Mouse (Mus musculus): ENCODE results near the gene Zfp994. TPM values are rescaled to one million over a fixed set of nuclear protein-coding genes. Genes with fewer than 3 reads are reported as not detected.
A peak's percentile ranks its signal among the peaks of the same experiment; 100 is the strongest.
"Not testable (repeated sequence)": the region's sequence is repeated elsewhere in the genome, so short reads cannot be mapped to it uniquely, and the experiment has no call there.

The Zfp994 gene
- 2.4 and 2.5 TPM in 2 replicates for total RNA-seq (2012; rRNA removed)

DNA sequence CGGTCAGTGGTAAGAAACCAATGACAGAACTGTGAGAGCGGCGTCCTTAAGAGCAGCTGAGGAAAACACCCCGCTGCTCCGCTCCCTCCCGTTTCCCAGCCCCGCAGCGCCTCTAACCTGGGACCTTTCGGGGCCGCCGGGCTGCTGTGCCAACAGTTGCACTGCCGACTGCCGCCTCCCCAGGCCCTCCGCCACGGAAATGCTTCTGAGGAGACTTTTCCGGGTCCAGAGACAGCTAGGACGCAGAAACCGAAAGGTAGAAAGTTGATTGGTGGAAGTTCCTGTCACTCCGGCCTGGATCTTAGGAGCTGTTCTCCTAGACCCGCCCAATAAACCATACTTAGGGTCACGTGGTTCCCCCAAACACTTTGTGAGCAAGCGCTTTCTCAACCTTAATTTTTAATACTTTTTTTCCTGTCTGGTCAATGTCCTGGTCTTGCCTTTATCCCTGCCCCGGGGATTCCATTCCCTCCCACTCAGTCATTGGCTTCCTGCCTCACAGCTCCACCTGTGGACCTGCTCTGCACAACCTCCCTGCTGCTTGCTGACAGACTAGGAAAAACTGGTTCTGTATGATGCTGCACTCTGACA is at the start of gene Zfp994:
Zfp994 (minus strand) TSS at position 195 of the 591 bp plus-strand sequence.
- not testable (repeated sequence) for H3K27ac ChIP-seq (ENCODE audit: insufficient read depth, low read depth, low read length, poor library complexity, severe bottlenecking); H3K36me3 ChIP-seq (ENCODE audit: control insufficient read depth, insufficient read depth, low read length, poor library complexity, severe bottlenecking)
- in situ Hi-C loops (cut with MboI; ENCODE audit: low sequenced_read_pairs in 2 of 2, unreplicated experiment in 2 of 2) = loop anchor here (10.0 kb wide), 1 partner anchor 89 kb away; the partner anchor contains the start of gene CT030661.1 (in 2 of the 2)

DNA sequence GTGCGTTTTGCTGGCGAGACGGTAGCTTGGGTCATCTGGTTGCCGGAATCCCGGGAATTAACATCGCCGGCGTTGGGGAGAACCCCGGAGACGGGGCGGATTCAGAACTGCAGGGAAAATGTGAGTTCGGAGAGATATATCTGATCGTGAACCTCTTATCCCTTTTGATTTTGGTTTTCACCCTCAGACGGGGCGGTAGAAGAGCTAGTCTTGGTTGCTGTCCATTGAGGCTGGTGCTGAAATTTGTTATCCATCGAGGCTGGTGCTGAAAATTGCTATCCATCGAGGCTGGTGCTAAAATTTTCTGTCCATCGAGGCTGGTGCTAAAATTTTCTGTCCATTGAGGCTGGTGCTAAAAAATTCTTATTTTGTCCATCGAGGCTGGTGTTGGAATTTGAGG is 5.3 kb upstream of the Zfp994 start:
- H3K27ac ChIP-seq (ENCODE audit: insufficient read depth, low read depth, low read length, poor library complexity, severe bottlenecking); H3K4me3 ChIP-seq (ENCODE audit: insufficient read depth in 1 of 2, low read depth in 1 of 2, low read length in 2 of 2, poor library complexity in 1 of 2, severe bottlenecking in 1 of 2); H3K9me3 ChIP-seq (ENCODE audit: control insufficient read depth, insufficient read depth, low read depth, low read length); in situ Hi-C loops (cut with MboI; ENCODE audit: low sequenced_read_pairs in 2 of 2, unreplicated experiment in 2 of 2); H3K36me3 ChIP-seq (ENCODE audit: control insufficient read depth, insufficient read depth, low read length, poor library complexity, severe bottlenecking); H3K4me1 ChIP-seq (ENCODE audit: control insufficient read depth in 2 of 2, insufficient read depth in 2 of 2, low read length in 2 of 2, poor library complexity in 1 of 2); DNase-seq (ENCODE audit: low read depth, low spot score); H3K9ac ChIP-seq (ENCODE audit: insufficient read depth, low read depth, low read length, poor library complexity, severe bottlenecking): not testable (repeated sequence)

More for the DNA sequence above, at the start of gene Zfp994:
- peak within 1 kb of the TSS; percentile 77 for H3K9ac ChIP-seq (ENCODE audit: insufficient read depth, low read depth, low read length, poor library complexity, severe bottlenecking)
- not testable (repeated sequence) for H3K4me1 ChIP-seq (ENCODE audit: control insufficient read depth in 2 of 2, insufficient read depth in 2 of 2, low read length in 2 of 2, poor library complexity in 1 of 2); H3K9me3 ChIP-seq (ENCODE audit: control insufficient read depth, insufficient read depth, low read depth, low read length)
- DNase-seq (ENCODE audit: low read depth, low spot score) = peak; percentile 94
- H3K4me3 ChIP-seq (ENCODE audit: insufficient read depth in 1 of 2, low read depth in 1 of 2, low read length in 2 of 2, poor library complexity in 1 of 2, severe bottlenecking in 1 of 2) = peak within 1 kb of the TSS; percentile 75

DNA sequence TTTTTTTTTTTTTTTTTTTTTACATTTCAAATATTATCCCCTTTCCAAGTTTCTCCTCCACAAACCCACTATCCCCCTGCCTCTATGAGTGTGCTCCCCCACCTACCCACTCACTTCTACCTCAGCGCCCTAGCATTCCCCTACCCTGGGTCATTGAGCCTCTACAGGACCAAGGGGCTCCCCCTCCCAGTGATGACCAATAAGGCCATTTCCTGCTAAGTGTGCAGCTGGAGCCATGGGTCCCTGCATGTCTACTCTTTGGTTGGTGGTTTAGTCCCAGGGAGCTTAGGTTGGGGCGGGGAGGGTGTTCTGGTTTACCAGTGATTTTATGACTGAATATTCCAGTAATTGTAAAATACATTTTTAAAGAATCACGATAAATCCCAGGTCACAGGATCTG is 401 bp downstream of the Zfp994 start:
- peak overlapping the region; percentile 77; the same call in 1 of the 2 replicates for H3K9ac ChIP-seq (ENCODE audit: insufficient read depth, low read depth, low read length, poor library complexity, severe bottlenecking)
- not testable (repeated sequence) for H3K27ac ChIP-seq (ENCODE audit: insufficient read depth, low read depth, low read length, poor library complexity, severe bottlenecking); DNase-seq (ENCODE audit: low read depth, low spot score); H3K9me3 ChIP-seq (ENCODE audit: control insufficient read depth, insufficient read depth, low read depth, low read length); H3K36me3 ChIP-seq (ENCODE audit: control insufficient read depth, insufficient read depth, low read length, poor library complexity, severe bottlenecking); H3K4me1 ChIP-seq (ENCODE audit: control insufficient read depth in 2 of 2, insufficient read depth in 2 of 2, low read length in 2 of 2, poor library complexity in 1 of 2)
- in situ Hi-C loops (cut with MboI; ENCODE audit: low sequenced_read_pairs in 2 of 2, unreplicated experiment in 2 of 2) = loop anchor here (10.0 kb wide), 1 partner anchor 90 kb away; the partner anchor contains the start of gene CT030661.1 (in 2 of the 2)
- peak overlapping the region; percentile 75 for H3K4me3 ChIP-seq (ENCODE audit: insufficient read depth in 1 of 2, low read depth in 1 of 2, low read length in 2 of 2, poor library complexity in 1 of 2, severe bottlenecking in 1 of 2)

DNA sequence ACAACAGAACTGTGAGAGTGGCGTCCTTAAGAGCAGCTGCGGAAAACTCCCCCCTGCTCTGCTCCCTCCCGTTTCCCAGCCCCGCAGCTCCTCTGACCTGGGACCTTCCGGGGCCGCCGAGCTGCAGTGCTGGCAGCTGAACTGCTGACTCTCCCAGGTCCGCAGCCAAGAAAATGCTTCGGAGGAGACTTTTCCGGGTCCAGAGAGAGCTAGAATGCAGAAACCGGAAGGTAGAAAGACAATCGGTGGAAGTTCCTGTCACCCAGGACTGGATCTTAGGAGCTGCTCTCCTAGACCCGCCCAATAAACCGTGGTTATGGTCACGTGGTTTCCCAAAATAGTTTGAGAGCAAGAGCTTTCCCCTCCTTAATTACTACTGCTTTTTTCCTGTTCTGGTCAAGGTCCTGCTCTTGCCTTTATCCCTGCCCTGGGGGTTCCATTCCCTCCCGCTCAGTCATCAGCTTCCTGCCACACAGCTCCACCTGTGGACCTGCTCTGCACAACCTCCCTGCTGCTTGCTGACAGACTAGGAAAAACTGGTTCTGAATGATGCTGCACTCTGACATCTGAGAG is 59.6 kb downstream of the Zfp994 start, which contains the start of gene Zfp947:
Zfp947 (minus strand) TSS at position 469 of the 573 bp plus-strand sequence.
- not testable (repeated sequence) for H3K4me1 ChIP-seq (ENCODE audit: control insufficient read depth in 2 of 2, insufficient read depth in 2 of 2, low read length in 2 of 2, poor library complexity in 1 of 2); H3K36me3 ChIP-seq (ENCODE audit: control insufficient read depth, insufficient read depth, low read length, poor library complexity, severe bottlenecking); H3K27ac ChIP-seq (ENCODE audit: insufficient read depth, low read depth, low read length, poor library complexity, severe bottlenecking); H3K9me3 ChIP-seq (ENCODE audit: control insufficient read depth, insufficient read depth, low read depth, low read length)
- DNase-seq (ENCODE audit: low read depth, low spot score) = peak; percentile 41
- H3K4me3 ChIP-seq (ENCODE audit: insufficient read depth in 1 of 2, low read depth in 1 of 2, low read length in 2 of 2, poor library complexity in 1 of 2, severe bottlenecking in 1 of 2) = peak within 1 kb of the TSS; percentile 58 to 65
- in situ Hi-C loops (cut with MboI; ENCODE audit: low sequenced_read_pairs in 2 of 2, unreplicated experiment in 2 of 2) = loop anchor here in 1 of 2 experiments (25.0 kb wide), 1 partner anchor 246 kb away; the partner anchor contains the start of gene Zfp946
- H3K9ac ChIP-seq (ENCODE audit: insufficient read depth, low read depth, low read length, poor library complexity, severe bottlenecking) = peak within 1 kb of the TSS; percentile 72

DNA sequence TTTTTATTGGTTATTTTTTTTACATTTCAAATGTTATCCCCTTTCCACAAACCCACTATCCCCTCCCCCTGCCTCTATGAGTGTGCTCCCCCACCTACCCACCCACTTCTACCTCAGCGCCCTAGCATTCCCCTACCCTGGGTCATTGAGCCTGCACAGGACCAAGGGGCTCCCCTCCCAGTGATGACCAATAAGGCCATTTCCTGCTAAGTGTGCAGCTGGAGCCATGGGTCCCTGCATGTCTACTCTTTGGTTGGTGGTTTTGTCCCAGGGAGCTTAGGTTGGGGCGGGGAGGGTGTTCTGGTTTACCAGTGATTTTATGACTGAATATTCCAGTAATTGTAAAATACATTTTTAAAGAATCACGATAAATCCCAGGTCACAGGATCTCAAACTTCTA is 60.1 kb downstream of the Zfp994 start:
- DNase-seq (ENCODE audit: low read depth, low spot score); H3K9ac ChIP-seq (ENCODE audit: insufficient read depth, low read depth, low read length, poor library complexity, severe bottlenecking); H3K27ac ChIP-seq (ENCODE audit: insufficient read depth, low read depth, low read length, poor library complexity, severe bottlenecking); H3K9me3 ChIP-seq (ENCODE audit: control insufficient read depth, insufficient read depth, low read depth, low read length); H3K36me3 ChIP-seq (ENCODE audit: control insufficient read depth, insufficient read depth, low read length, poor library complexity, severe bottlenecking); H3K4me1 ChIP-seq (ENCODE audit: control insufficient read depth in 2 of 2, insufficient read depth in 2 of 2, low read length in 2 of 2, poor library complexity in 1 of 2): not testable (repeated sequence)
- in situ Hi-C loops (cut with MboI; ENCODE audit: low sequenced_read_pairs in 2 of 2, unreplicated experiment in 2 of 2) = loop anchor here in 1 of 2 experiments (25.0 kb wide), 1 partner anchor 247 kb away; the partner anchor contains the start of gene Zfp946
- H3K4me3 ChIP-seq (ENCODE audit: insufficient read depth in 1 of 2, low read depth in 1 of 2, low read length in 2 of 2, poor library complexity in 1 of 2, severe bottlenecking in 1 of 2) = peak overlapping the region; percentile 58 to 65

DNA sequence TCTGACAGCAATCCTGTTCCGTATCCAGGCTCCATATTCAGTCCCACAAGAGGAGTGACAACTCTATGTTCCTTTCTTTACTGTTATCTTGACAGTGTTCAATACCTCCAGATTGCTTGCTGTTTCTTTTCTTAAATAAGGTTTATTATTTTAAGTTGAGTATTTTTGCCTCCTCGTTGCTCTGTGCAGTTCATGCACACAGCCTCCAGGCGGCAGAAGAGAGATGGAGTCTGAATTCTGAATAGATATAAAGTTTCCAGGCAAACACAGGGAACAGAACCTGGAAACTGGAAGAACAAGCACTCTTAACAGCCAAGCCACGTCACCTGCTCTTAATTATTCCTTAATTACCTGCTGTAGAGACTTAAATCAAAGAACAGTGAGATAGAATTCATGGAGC is 71.5 kb downstream of the Zfp994 start:
- H3K9ac ChIP-seq (ENCODE audit: insufficient read depth, low read depth, low read length, poor library complexity, severe bottlenecking); H3K9me3 ChIP-seq (ENCODE audit: control insufficient read depth, insufficient read depth, low read depth, low read length); H3K36me3 ChIP-seq (ENCODE audit: control insufficient read depth, insufficient read depth, low read length, poor library complexity, severe bottlenecking); H3K4me1 ChIP-seq (ENCODE audit: control insufficient read depth in 2 of 2, insufficient read depth in 2 of 2, low read length in 2 of 2, poor library complexity in 1 of 2); H3K27ac ChIP-seq (ENCODE audit: insufficient read depth, low read depth, low read length, poor library complexity, severe bottlenecking); H3K4me3 ChIP-seq (ENCODE audit: insufficient read depth in 1 of 2, low read depth in 1 of 2, low read length in 2 of 2, poor library complexity in 1 of 2, severe bottlenecking in 1 of 2); DNase-seq (ENCODE audit: low read depth, low spot score): not testable (repeated sequence)
- in situ Hi-C loops (cut with MboI; ENCODE audit: low sequenced_read_pairs in 2 of 2, unreplicated experiment in 2 of 2) = loop anchor here in 1 of 2 experiments (25.0 kb wide), 1 partner anchor 258 kb away; the partner anchor contains the start of gene Zfp946

Other genes starting within 250 kb of the Zfp994 start
- gene Zfp947, start 59.4 kb downstream of the Zfp994 start, total RNA-seq (2012; rRNA removed) = 1.7 and 2.3 TPM in 2 replicates
- gene CT030661.1, start 89.2 kb upstream of the Zfp994 start, total RNA-seq (2012; rRNA removed) = 8.5 and 12.5 TPM in 2 replicates
- gene Zfp944, start 135.8 kb upstream of the Zfp994 start, total RNA-seq (2012; rRNA removed) = 7.2 and 7.9 TPM in 2 replicates
- gene Zfp758, start 135.8 kb upstream of the Zfp994 start, total RNA-seq (2012; rRNA removed) = 6.9 and 7.3 TPM in 2 replicates
- 5.1 and 5.2 TPM in 2 replicates for gene Zfp946, start 198.6 kb upstream of the Zfp994 start, total RNA-seq (2012; rRNA removed)